Comparison of ENCODE assay signal across 29 mouse cellular contexts in genomic region chr2:150572463-150572862, GRCm38 (mm10). TPM values are rescaled to one million over a fixed set of nuclear protein-coding genes. Genes with fewer than 3 reads are reported as not detected.
DNase-seq lines count a peak whose midpoint lies in the region; ATAC-seq and TF ChIP-seq lines count a peak whose summit lies in the region.
"Had no signal": no experiment of that assay in that cellular context is flagged by ENCODE, and none has a peak within 500 bp of the region (broad histone marks: within the 10 kb centered on the region; RNA-seq: fewer than 3 reads in every experiment).

No protein-coding gene starts in this region.

- intact Hi-C loops in heart, postnatal 14 days (cut with DNase I): no loop called here

- TF ChIP-seq CTCF in thymus, adult 2 months (IDR thresholded peaks at IDR 0.05; ENCODE audit: borderline replicate concordance, control insufficient read depth, extremely low read depth, insufficient read depth, low read length, poor library complexity): no peak

- no peak for TF ChIP-seq POLR2A in thymus, adult 2 months (IDR thresholded peaks at IDR 0.05; ENCODE audit: control insufficient read depth, extremely low read depth, insufficient read depth, low read length, poor library complexity)

- no peak for ATAC-seq in neural tube, embryonic 15.5 days (ENCODE audit: low FRiP score)
- ATAC-seq in megakaryocyte progenitor cell, adult 5-6 weeks (replicated peaks; ENCODE audit: poor library complexity): peak; percentile 48
- ATAC-seq: activated CD4-positive, CD25-positive, alpha-beta regulatory T cell, adult 4 months; forebrain, embryonic 15.5 days; hindbrain, postnatal 0 days; inflammation-experienced regulatory T-cells, adult 6 months had no signal

- H3K4me1 ChIP-seq in neural tube, embryonic 15.5 days: no peaks in the 10 kb centered on the region
- H3K4me1 ChIP-seq in thymus, adult 2 months (replicated peaks; ENCODE audit: control insufficient read depth, insufficient read depth, low read length): peaks cover 13% of the 10 kb centered on the region
- H3K4me1 ChIP-seq: embryonic facial prominence, embryonic 10.5 days; embryonic facial prominence, embryonic 13.5 days; forebrain, embryonic 12.5 days; forebrain, embryonic 15.5 days; heart, embryonic 12.5 days; heart, embryonic 15.5 days had no signal

- H3K27ac ChIP-seq in neural tube, embryonic 15.5 days (replicated peaks): no peak overlapping the region
- no peak overlapping the region for H3K27ac ChIP-seq in thymus, adult 2 months (ENCODE audit: control insufficient read depth, insufficient read depth, low read length)
- H3K27ac ChIP-seq: embryonic facial prominence, embryonic 10.5 days; embryonic facial prominence, embryonic 13.5 days; forebrain, embryonic 12.5 days; forebrain, embryonic 15.5 days; heart, embryonic 15.5 days; hindbrain, embryonic 14.5 days; hindbrain, postnatal 0 days had no signal

- H3K36me3 ChIP-seq in neural tube, embryonic 15.5 days: peaks cover under 1% of the 10 kb centered on the region; the same call in 1 of the 2 replicates
- H3K36me3 ChIP-seq in thymus, adult 2 months (ENCODE audit: control insufficient read depth, insufficient read depth, low read length): no peaks in the 10 kb centered on the region
- H3K36me3 ChIP-seq: embryonic facial prominence, embryonic 10.5 days; forebrain, embryonic 12.5 days; forebrain, embryonic 15.5 days; heart, embryonic 15.5 days had no signal

- H3K4me3 ChIP-seq in neural tube, embryonic 15.5 days (replicated peaks): no peak overlapping the region
- no peak overlapping the region for H3K4me3 ChIP-seq in thymus, adult 2 months (ENCODE audit: control insufficient read depth, insufficient read depth, low read length)
- H3K4me3 ChIP-seq: embryonic facial prominence, embryonic 10.5 days; embryonic facial prominence, embryonic 13.5 days; erythroblast, embryonic 14.5 days; forebrain, embryonic 12.5 days; forebrain, embryonic 15.5 days; heart, embryonic 12.5 days; heart, embryonic 15.5 days had no signal

- no peaks in the 10 kb centered on the region for H3K27me3 ChIP-seq in neural tube, embryonic 15.5 days (replicated peaks)
- no peaks in the 10 kb centered on the region for H3K27me3 ChIP-seq in thymus, adult 2 months (ENCODE audit: control insufficient read depth, insufficient read depth, low read length)
- H3K27me3 ChIP-seq: embryonic facial prominence, embryonic 13.5 days; forebrain, embryonic 12.5 days; forebrain, embryonic 15.5 days; heart, embryonic 12.5 days; heart, embryonic 15.5 days had no signal

- H3K9me3 ChIP-seq in neural tube, embryonic 15.5 days (replicated peaks): no peaks in the 10 kb centered on the region
- H3K9me3 ChIP-seq: embryonic facial prominence, embryonic 10.5 days; embryonic facial prominence, embryonic 13.5 days; forebrain, embryonic 12.5 days; forebrain, embryonic 15.5 days; heart, embryonic 12.5 days; heart, embryonic 15.5 days had no signal

- no peak overlapping the region for H3K4me2 ChIP-seq in neural tube, embryonic 15.5 days
- H3K4me2 ChIP-seq: embryonic facial prominence, embryonic 13.5 days; forebrain, embryonic 12.5 days; forebrain, embryonic 15.5 days; heart, embryonic 12.5 days; heart, embryonic 15.5 days; hindbrain, embryonic 14.5 days had no signal

- WGBS in neural tube, embryonic 15.5 days: 91% methylated on average over 3 of the region's 3 CpGs
- WGBS in thymus, adult 2 months: 97% methylated on average over 3 of the region's 3 CpGs

- H3K9ac ChIP-seq in neural tube, embryonic 15.5 days (replicated peaks): no peak overlapping the region
- H3K9ac ChIP-seq: embryonic facial prominence, embryonic 13.5 days; forebrain, embryonic 12.5 days; forebrain, embryonic 15.5 days; heart, embryonic 12.5 days; heart, embryonic 15.5 days; hindbrain, embryonic 14.5 days had no signal

- peak; percentile 2 for DNase-seq in heart, postnatal 4 days
- no peak for DNase-seq in heart, postnatal 14 days
- DNase-seq in neural tube, embryonic 10.5 days (ENCODE audit: extremely low spot score, low spot score): peak; percentile 8
- no peak for DNase-seq in thymus, adult 2 months
- DNase-seq: adrenal gland, adult 8-10 months; adrenal gland, postnatal 25 days; cerebellum, adult 11-12 months; cerebellum, adult 8-10 months; cerebellum, postnatal 10 days; cerebellum, postnatal 36 days; embryo, embryonic 11 days; gastrocnemius, postnatal 25 days; heart, postnatal 10 days had no signal

RNA-seq across cellular contexts. Expression of gene Cst7, which starts 2.2 kb away (rescaled TPM):
- total RNA-seq in heart, postnatal 4 days (2021): not detected
- total RNA-seq in heart, postnatal 14 days (2021): not detected
- polyA plus RNA-seq in neural tube, embryonic 15.5 days (2015; fragmentation: Nextera tagmentation; extraction: Ambion mirVana): 0.15 and 2.9 TPM in 2 replicates
- 422 and 485 TPM in 2 replicates for total RNA-seq in megakaryocyte progenitor cell, adult 5-6 weeks (2015)
- 323 and 389 TPM in 2 replicates for total RNA-seq in megakaryocyte progenitor cell, adult 5-6 weeks (2017)
- 7.8 and 11.1 TPM in 2 replicates for polyA plus RNA-seq in thymus, adult 2 months (2012; rRNA removed)
- total RNA-seq: adrenal gland, postnatal 25 days; ES-E14; gastrocnemius, postnatal 25 days; heart, adult 8-10 months; heart, postnatal 10 days had no signal
- polyA plus RNA-seq: brain, embryonic 14.5 days; embryonic facial prominence, embryonic 10.5 days; hindbrain, postnatal 0 days had no signal

RNA-seq across cellular contexts. Expression of gene Apmap, which starts 35.9 kb away (rescaled TPM):
- total RNA-seq in heart, postnatal 4 days (2021): 10 to 100 TPM; 33.5 to 37.6 TPM
- total RNA-seq in heart, postnatal 14 days (2021): 10 to 100 TPM; 46.6 to 48.6 TPM
- 45.4 and 46.1 TPM in 2 replicates for polyA plus RNA-seq in neural tube, embryonic 15.5 days (2015; fragmentation: Nextera tagmentation; extraction: Ambion mirVana)
- 33.7 and 36.6 TPM in 2 replicates for total RNA-seq in megakaryocyte progenitor cell, adult 5-6 weeks (2015)
- 71.2 and 73.6 TPM in 2 replicates for total RNA-seq in megakaryocyte progenitor cell, adult 5-6 weeks (2017)
- 53.0 and 58.6 TPM in 2 replicates for polyA plus RNA-seq in thymus, adult 2 months (2012; rRNA removed)

Comparison
In these comparisons a context has a peak if more than half of its experiments do, and no peak if none do; other contexts are left out.
1. DNase-seq: peak in heart, postnatal 4 days (single experiment) and neural tube, embryonic 10.5 days (single experiment); none in heart, postnatal 14 days (0 of 2) and thymus, adult 2 months (single experiment).
2. RNA of gene Cst7, which starts 2.2 kb away (total RNA-seq): 323 to 485 TPM in megakaryocyte progenitor cell, adult 5-6 weeks; not detected in heart, postnatal 4 days and not detected in heart, postnatal 14 days; every median in the first group is over 100 times any median in the second.